Mouse (Mus musculus) MEL (cell line): Measurements from ENCODE around the gene Eef1b2. TPM values are rescaled to one million over a fixed set of nuclear protein-coding genes. Genes with fewer than 3 reads are reported as not detected.

Experiments
- DNase-seq: peaks from one replicate; pipeline ENCODE4 v3.0.0; 2011; ENCODE audit warnings: low read depth, low spot score
- H3K27ac ChIP-seq: 2 replicates; pipeline ENCODE4 v1.5.1; 2012; ENCODE audit warnings: low read depth, mild to moderate bottlenecking, control low read depth, low read length, moderate library complexity; ENCODE audit not compliant: control insufficient read depth
- H3K27me3 ChIP-seq, 2 experiments: fragments of 150-350 bp in 1 of 2; sonication (generic) in 1 of 2; 2 replicates each; pipeline ENCODE4 v1.6.1; 2012; ENCODE audit warnings: low read length in 2 of 2, mild to moderate bottlenecking in 2 of 2, improper control_type of control experiment in 1 of 2, moderate library complexity in 1 of 2; ENCODE audit not compliant: insufficient read depth in 2 of 2, control insufficient read depth in 1 of 2
- H3K36me3 ChIP-seq, 2 experiments: 2 replicates each; pipeline ENCODE4 v1.6.1; 2012 to 2014; ENCODE audit warnings: low read length in 2 of 2, improper control_type of control experiment in 1 of 2, inconsistent platforms in 1 of 2, mild to moderate bottlenecking in 1 of 2; ENCODE audit not compliant: insufficient read depth in 2 of 2, control insufficient read depth in 1 of 2
- H3K4me1 ChIP-seq, 2 experiments: fragments of 150-350 bp in 1 of 2; sonication (generic) in 1 of 2; 2 replicates each; pipeline ENCODE4 v1.6.1; 2012; ENCODE audit warnings: low read length in 2 of 2, improper control_type of control experiment in 1 of 2, mild to moderate bottlenecking in 1 of 2; ENCODE audit not compliant: insufficient read depth in 2 of 2, control insufficient read depth in 1 of 2
- H3K4me3 ChIP-seq, 2 experiments: fragments of 150-350 bp in 1 of 2; sonication (generic) in 1 of 2; 2 replicates each; pipeline ENCODE4 v1.5.1; 2012; ENCODE audit warnings: low read depth in 2 of 2, low read length in 2 of 2, mild to moderate bottlenecking in 2 of 2, moderate library complexity in 2 of 2, control low read depth in 1 of 2, improper control_type of control experiment in 1 of 2; ENCODE audit not compliant: control insufficient read depth in 1 of 2, insufficient read depth in 1 of 2
- H3K79me2 ChIP-seq: 2 replicates; pipeline ENCODE4 v1.6.1; 2012; ENCODE audit warnings: mild to moderate bottlenecking, low read length, moderate library complexity; ENCODE audit not compliant: control insufficient read depth, poor library complexity, insufficient read depth
- H3K9ac ChIP-seq: 2 replicates; pipeline ENCODE4 v1.6.1; 2012; ENCODE audit warnings: low read depth, mild to moderate bottlenecking, control low read depth, low read length, moderate library complexity; ENCODE audit not compliant: control insufficient read depth, poor library complexity, severe bottlenecking
- H3K9me3 ChIP-seq: fragments of 150-350 bp; sonication (generic); replicated peaks from 2 replicates; pipeline ENCODE4 v1.6.1; 2012; ENCODE audit warnings: mild to moderate bottlenecking, low read length, improper control_type of control experiment, moderate library complexity; ENCODE audit not compliant: insufficient read depth
- BHLHE40 ChIP-seq: IDR thresholded peaks from 2 replicates; pipeline ENCODE4 v1.6.1; 2012; ENCODE audit warnings: low read depth, mild to moderate bottlenecking, inconsistent platforms, low read length, improper control_type of control experiment, borderline replicate concordance
- CHD1 ChIP-seq: IDR thresholded peaks from 2 replicates; pipeline ENCODE4 v1.6.1; 2012; ENCODE audit warnings: low read depth, mild to moderate bottlenecking, inconsistent platforms, low read length, improper control_type of control experiment
- E2F4 ChIP-seq: IDR thresholded peaks from 2 replicates; pipeline ENCODE4 v1.6.1; 2011; ENCODE audit warnings: low read depth, low read length, improper control_type of control experiment, borderline replicate concordance
- ELF1 ChIP-seq: IDR thresholded peaks from 2 replicates; pipeline ENCODE4 v1.6.1; 2014; ENCODE audit warnings: low read depth, mild to moderate bottlenecking, inconsistent platforms, low read length, improper control_type of control experiment, moderate library complexity
- EP300 ChIP-seq, 2 experiments: IDR thresholded peaks; 2 replicates each; pipeline ENCODE4 v1.6.1; 2011; ENCODE audit warnings: improper control_type of control experiment in 2 of 2, low read length in 2 of 2, low read depth in 1 of 2, mild to moderate bottlenecking in 1 of 2
- GATA1 ChIP-seq: IDR thresholded peaks from 2 replicates; pipeline ENCODE4 v1.6.1; 2011; ENCODE audit warnings: low read depth, low read length, improper control_type of control experiment
- MAFK ChIP-seq: IDR thresholded peaks from 2 replicates; pipeline ENCODE4 v1.6.1; 2011; ENCODE audit warnings: low read depth, mild to moderate bottlenecking, low read length, improper control_type of control experiment, borderline replicate concordance
- MAX ChIP-seq: IDR thresholded peaks from 2 replicates; pipeline ENCODE4 v1.6.1; 2011; ENCODE audit warnings: low read length, improper control_type of control experiment
- MXI1 ChIP-seq: IDR thresholded peaks from 2 replicates; pipeline ENCODE4 v1.6.1; 2011; ENCODE audit warnings: mild to moderate bottlenecking, low read depth, low read length, improper control_type of control experiment
- NELFE ChIP-seq: IDR thresholded peaks from 2 replicates; pipeline ENCODE4 v1.6.1; 2011; ENCODE audit warnings: low read depth, low read length, improper control_type of control experiment
- NRF1 ChIP-seq: IDR thresholded peaks from 2 replicates; pipeline ENCODE4 v1.6.1; 2014; ENCODE audit warnings: low read depth, mild to moderate bottlenecking, inconsistent platforms, low read length, improper control_type of control experiment, moderate library complexity; ENCODE audit not compliant: poor library complexity, insufficient read depth, severe bottlenecking
- RAD21 ChIP-seq: IDR thresholded peaks from 2 replicates; pipeline ENCODE4 v1.6.1; 2011; ENCODE audit warnings: mild to moderate bottlenecking, low read depth, low read length, improper control_type of control experiment
- RCOR1 ChIP-seq: IDR thresholded peaks from 2 replicates; pipeline ENCODE4 v1.6.1; 2012; ENCODE audit warnings: low read depth, mild to moderate bottlenecking, inconsistent platforms, low read length, improper control_type of control experiment
- SMC3 ChIP-seq: IDR thresholded peaks from 2 replicates; pipeline ENCODE4 v1.6.1; 2011; ENCODE audit warnings: low read depth, low read length, improper control_type of control experiment
- TAL1 ChIP-seq: IDR thresholded peaks from 2 replicates; pipeline ENCODE4 v1.6.1; 2012; ENCODE audit warnings: mild to moderate bottlenecking, inconsistent platforms, low read length, moderate library complexity, mixed read lengths
- USF1 ChIP-seq: IDR thresholded peaks from 2 replicates; pipeline ENCODE4 v1.6.1; 2014; ENCODE audit warnings: low read depth, mild to moderate bottlenecking, inconsistent platforms, low read length, improper control_type of control experiment, moderate library complexity
- ZC3H11A ChIP-seq: IDR thresholded peaks from 2 replicates; pipeline ENCODE4 v1.6.1; 2012; ENCODE audit warnings: low read depth, mild to moderate bottlenecking, inconsistent platforms, low read length, improper control_type of control experiment
- ZKSCAN1 ChIP-seq: IDR thresholded peaks from 2 replicates; pipeline ENCODE4 v1.6.1; 2012; ENCODE audit warnings: low read depth, mild to moderate bottlenecking, inconsistent platforms, low read length, improper control_type of control experiment, moderate library complexity
- polyA plus RNA-seq, 2 experiments: library from polyadenylated mRNA; stranded (reverse) in 1 of 2; unstranded in 1 of 2; fragments of >175 nt in 1 of 2; fragments of >200 nt in 1 of 2; gene quantifications; 2 replicates each; pipeline versions ENCODE4 v1.2.1 to v1.2.4; 2012; ENCODE audit warnings: low replicate concordance in 2 of 2, low read depth in 1 of 2; ENCODE audit not compliant: insufficient read length in 2 of 2, insufficient read depth in 1 of 2, missing spikeins in 1 of 2
- total RNA-seq: library from RNA; depleted of rRNA; stranded (reverse); fragments of 300-350 nt; gene quantifications from 2 replicates; pipeline ENCODE4 v1.2.3, GENCODE M21; 2012

Eef1b2 gene
- total and polyA plus RNA-seq, 3 experiments = 1,696 to 2,991 (median 1,846) TPM

GRCm38 (mm10) chr1:63207607-63208006 lies 31.0 kb downstream of the Eef1b2 start:
- DNase-seq = no peak

GRCm38 (mm10) chr1:63209861-63210529 lies 33.4 kb downstream of the Eef1b2 start:
- no peaks in the 10 kb centered on the region for H3K9me3 ChIP-seq
- H3K9ac ChIP-seq = no peak overlapping the region
- TF ChIP-seq USF1 = no peak
- no peak for TF ChIP-seq EP300 (IDR thresholded peaks at IDR 0.05; ENCODE audit: low read depth in 1 of 2, low read length in 2 of 2)
- no peak for TF ChIP-seq ZKSCAN1
- TF ChIP-seq RCOR1 = no peak
- no peak for TF ChIP-seq MXI1
- no peak for TF ChIP-seq ELF1
- TF ChIP-seq TAL1 = no peak
- no peak overlapping the region for H3K27ac ChIP-seq
- H3K27me3 ChIP-seq = no peaks in the 10 kb centered on the region
- DNase-seq = no peak
- no peaks in the 10 kb centered on the region for H3K4me1 ChIP-seq
- no peaks in the 10 kb centered on the region for H3K36me3 ChIP-seq
- no peaks in the 10 kb centered on the region for H3K79me2 ChIP-seq
- no peak overlapping the region for H3K4me3 ChIP-seq

More at GRCm38 (mm10) chr1:63207607-63208006, 31.0 kb downstream of the Eef1b2 start:
- Histone ChIP-seq H3K36me3 (no peaks in the 10 kb centered on the region), H3K27ac (no peak overlapping the region), H3K4me3 (no peak overlapping the region), H3K79me2 (no peaks in the 10 kb centered on the region), H3K4me1 (no peaks in the 10 kb centered on the region), H3K27me3 (no peaks in the 10 kb centered on the region), H3K9me3 (no peaks in the 10 kb centered on the region), H3K9ac (no peak overlapping the region)
- no peak for TF ChIP-seq E2F4
- no peak for TF ChIP-seq TAL1
- TF ChIP-seq GATA1 = no peak
- TF ChIP-seq RAD21 = no peak
- no peak for TF ChIP-seq CHD1
- no peak for TF ChIP-seq NELFE
- no peak for TF ChIP-seq NRF1
- no peak for TF ChIP-seq MAX
- TF ChIP-seq BHLHE40 = no peak
- no peak for TF ChIP-seq SMC3
- TF ChIP-seq ZC3H11A = no peak
- TF ChIP-seq MAFK = no peak
- TF ChIP-seq RCOR1 = no peak
